Comparison of ENCODE assay signal across 16 mouse cellular contexts in the genomic region with DNA sequence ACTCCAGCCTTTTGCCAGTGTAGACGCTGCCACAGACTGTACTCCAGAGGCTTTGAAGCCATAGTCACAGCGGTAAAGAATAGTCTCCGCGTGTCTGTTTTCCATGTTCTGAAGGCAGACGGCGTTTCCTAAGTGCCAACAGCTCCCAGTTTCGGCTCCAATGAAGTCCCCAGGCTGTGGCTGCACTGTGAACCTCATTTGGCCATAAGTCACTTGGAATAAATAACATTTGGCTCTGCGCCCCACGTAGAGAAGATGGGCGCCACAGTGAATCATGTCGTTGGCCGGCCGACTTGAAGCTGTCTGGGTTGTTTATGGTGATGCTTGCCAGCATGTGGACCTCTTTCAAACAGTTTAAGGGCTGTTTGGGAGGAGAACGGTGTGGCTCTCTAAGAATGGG.
DNase-seq lines count a peak whose midpoint lies in the region; ATAC-seq and TF ChIP-seq lines count a peak whose summit lies in the region.
"Had no signal": no experiment of that assay in that cellular context is flagged by ENCODE, and none has a peak within 500 bp of the region (broad histone marks: within the 10 kb centered on the region; RNA-seq: fewer than 3 reads in every experiment).

No protein-coding gene starts in this region.

- TF ChIP-seq CTCF in intestine, postnatal 0 days (IDR thresholded peaks at IDR 0.05; ENCODE audit: low read depth), result no peak

- peak; percentile 74 to 82 for DNase-seq in cerebellum, postnatal 14 days
- no peak for DNase-seq in cerebellum, adult 9-11 months
- DNase-seq in lung, adult 18-20 months, result no peak
- DNase-seq in lung, postnatal 14 days, result peak; percentile 39
- no peak for DNase-seq in heart, postnatal 10 days
- DNase-seq: adrenal gland, postnatal 14 days; cerebellum, adult 11 months; layer of hippocampus, adult 9-11 months; liver, postnatal 0 days; midbrain, embryonic 14.5 days; right cerebral cortex, postnatal 25 days had no signal

- no peaks in the 10 kb centered on the region for H3K27me3 ChIP-seq in intestine, embryonic 16.5 days (replicated peaks; ENCODE audit: control insufficient read depth, insufficient read depth, low read length)
- no peaks in the 10 kb centered on the region for H3K27me3 ChIP-seq in intestine, postnatal 0 days (replicated peaks; ENCODE audit: control insufficient read depth, insufficient read depth, low read length)
- H3K27me3 ChIP-seq in lung, embryonic 16.5 days (ENCODE audit: control insufficient read depth, insufficient read depth, low read depth, low read length), result no peaks in the 10 kb centered on the region

- H3K36me3 ChIP-seq in intestine, embryonic 16.5 days (ENCODE audit: control insufficient read depth, insufficient read depth, low read length), result no peaks in the 10 kb centered on the region
- H3K36me3 ChIP-seq in intestine, postnatal 0 days (ENCODE audit: control insufficient read depth, insufficient read depth), result no peaks in the 10 kb centered on the region
- H3K36me3 ChIP-seq in lung, embryonic 16.5 days (ENCODE audit: control insufficient read depth, insufficient read depth, low read length), result no peaks in the 10 kb centered on the region
- H3K36me3 ChIP-seq: hindbrain, embryonic 10.5 days had no signal

- ATAC-seq in intestine, embryonic 16.5 days, result no peak
- ATAC-seq in intestine, postnatal 0 days, result no peak
- peak; percentile 67 for ATAC-seq in lung, embryonic 16.5 days (ENCODE audit: low read depth)
- ATAC-seq: liver, postnatal 0 days had no signal

- intact Hi-C loops in heart, postnatal 10 days (cut with DNase I), result no loop called here

- WGBS in intestine, embryonic 16.5 days, result 56% methylated on average over 14 of the region's 14 CpGs
- WGBS in intestine, postnatal 0 days, result 71% methylated on average over 14 of the region's 14 CpGs
- 53% methylated on average over 14 of the region's 14 CpGs for WGBS in lung, embryonic 16.5 days

- no peak overlapping the region for H3K9ac ChIP-seq in intestine, embryonic 16.5 days (ENCODE audit: low read depth, low read length)
- H3K9ac ChIP-seq in intestine, postnatal 0 days (ENCODE audit: low read depth, low read length), result no peak overlapping the region
- no peak overlapping the region for H3K9ac ChIP-seq in lung, embryonic 16.5 days (ENCODE audit: low read length)
- H3K9ac ChIP-seq: liver, postnatal 0 days had no signal

- no peak overlapping the region for H3K4me2 ChIP-seq in intestine, embryonic 16.5 days (ENCODE audit: low read depth, low read length)
- no peak overlapping the region for H3K4me2 ChIP-seq in intestine, postnatal 0 days (replicated peaks; ENCODE audit: low read depth)
- no peak overlapping the region; the same call in 1 of the 2 replicates for H3K4me2 ChIP-seq in lung, embryonic 16.5 days (ENCODE audit: low read depth, low read length)
- H3K4me2 ChIP-seq: heart, embryonic 11.5 days had no signal

- H3K4me1 ChIP-seq in intestine, embryonic 16.5 days (ENCODE audit: control insufficient read depth, insufficient read depth, low read length), result peaks cover 2% of the 10 kb centered on the region; the same call in 1 of the 2 replicates
- peaks cover 6% of the 10 kb centered on the region; the same call in 1 of the 2 replicates for H3K4me1 ChIP-seq in intestine, postnatal 0 days (replicated peaks; ENCODE audit: control insufficient read depth, insufficient read depth, low read length)
- peaks cover 2% of the 10 kb centered on the region; the same call in 1 of the 2 replicates for H3K4me1 ChIP-seq in lung, embryonic 16.5 days (replicated peaks; ENCODE audit: control insufficient read depth, insufficient read depth, low read length)

- no peaks in the 10 kb centered on the region for H3K9me3 ChIP-seq in intestine, embryonic 16.5 days (ENCODE audit: control insufficient read depth, low read length)
- no peaks in the 10 kb centered on the region for H3K9me3 ChIP-seq in intestine, postnatal 0 days (ENCODE audit: control insufficient read depth)
- H3K9me3 ChIP-seq in lung, embryonic 16.5 days (ENCODE audit: control insufficient read depth, low read length), result peaks cover 3% of the 10 kb centered on the region; the same call in 1 of the 2 replicates
- H3K9me3 ChIP-seq: hindbrain, embryonic 10.5 days had no signal

- H3K4me3 ChIP-seq in intestine, embryonic 16.5 days (ENCODE audit: low read length), result no peak overlapping the region
- no peak overlapping the region for H3K4me3 ChIP-seq in intestine, postnatal 0 days (ENCODE audit: low read depth, low read length)
- no peak overlapping the region for H3K4me3 ChIP-seq in lung, embryonic 16.5 days (ENCODE audit: low read length)
- H3K4me3 ChIP-seq: hindbrain, embryonic 10.5 days had no signal

- H3K27ac ChIP-seq in intestine, embryonic 16.5 days (ENCODE audit: low read length), result peak overlapping the region; percentile 45
- no peak overlapping the region; the same call in 1 of the 2 replicates for H3K27ac ChIP-seq in intestine, postnatal 0 days (ENCODE audit: low read depth, low read length)
- H3K27ac ChIP-seq in lung, embryonic 16.5 days (ENCODE audit: low read length), result peak overlapping the region; percentile 25; the same call in 1 of the 2 replicates
- H3K27ac ChIP-seq: hindbrain, embryonic 10.5 days had no signal

Comparison
In these comparisons a context has a peak if more than half of its experiments do, and no peak if none do; other contexts are left out.
1. DNase-seq: peak in cerebellum, postnatal 14 days (2 of 2) and lung, postnatal 14 days (single experiment); none in cerebellum, adult 9-11 months (single experiment), lung, adult 18-20 months (0 of 2) and heart, postnatal 10 days (0 of 2).